Mouse (Mus musculus) liver, adult 2 months (tissue): ENCODE data around the gene Tmem171.

Experiments used
- CTCF ChIP-seq: fragments of 200-500 bp; IDR thresholded peaks from 2 replicates; pipeline ENCODE4 v1.5.1; 2011; ENCODE audit warnings: low read depth, low read length, control low read depth
- POLR2A ChIP-seq: fragments of 200-500 bp; IDR thresholded peaks from 2 replicates; pipeline ENCODE4 v1.6.1; 2011; ENCODE audit warnings: low read length, control low read depth; ENCODE audit not compliant: insufficient read depth; ENCODE audit errors: extremely low read depth

DNA sequence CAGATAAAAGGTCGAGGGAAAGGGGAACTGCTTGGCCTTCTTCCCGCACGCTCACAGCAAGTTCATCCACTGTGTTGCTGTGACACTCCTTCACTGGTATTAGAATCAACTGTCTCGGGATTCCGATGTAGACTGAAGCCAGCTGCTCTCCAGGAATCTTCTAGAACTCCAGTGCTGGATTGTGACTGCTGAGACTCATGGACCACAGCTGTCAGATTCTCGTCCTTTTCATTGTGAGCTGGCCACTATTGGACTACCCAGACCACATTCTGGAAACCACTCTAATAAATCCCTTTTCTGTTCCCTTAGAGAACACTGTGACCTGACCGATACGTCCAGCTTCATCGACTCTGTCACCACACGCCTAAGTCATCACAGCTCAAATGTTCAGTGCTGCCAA lies 29.4 kb downstream of the Tmem171 start:
- TF ChIP-seq CTCF (no peak), POLR2A (no peak)
